Mouse (Mus musculus): ENCODE measurements at regions not wholly inside any gene's neighbourhood (a gene's known extent, or its start where the extent isn't known, plus 50 kb on each side); places are given as distances from the start of the nearest gene placed in this dataset.

- TF ChIP-seq CTCF (conservative IDR thresholded peaks at IDR 0.05 in 1 of 2, IDR thresholded peaks at IDR 0.05 in 1 of 2; ENCODE audit: low read depth in 2 of 2, low read length in 2 of 2): no peak
- TF ChIP-seq KAT2A (IDR thresholded peaks at IDR 0.05; ENCODE audit: insufficient replicate concordance, low read length): no peak
- no peak for TF ChIP-seq HCFC1 (IDR thresholded peaks at IDR 0.05; ENCODE audit: low read depth, low read length)
- TF ChIP-seq EP300 (IDR thresholded peaks at IDR 0.05; ENCODE audit: low read length): no peak
- no peak for TF ChIP-seq USF1 (IDR thresholded peaks at IDR 0.05; ENCODE audit: low read depth, low read length)
- no peak for TF ChIP-seq POLR2A (IDR thresholded peaks at IDR 0.05; ENCODE audit: low read depth, low read length)
- TF ChIP-seq SMC3 (IDR thresholded peaks at IDR 0.05; ENCODE audit: low read depth, low read length): no peak
- TF ChIP-seq ELF1 (IDR thresholded peaks at IDR 0.05; ENCODE audit: low read depth, low read length): no peak
- TF ChIP-seq MXI1 (IDR thresholded peaks at IDR 0.05; ENCODE audit: low read depth, low read length): no peak
Observed at GRCm38 (mm10) chrX:169544037-169544436, 141.0 kb upstream of the Mid1 start.
